Mouse (Mus musculus) brain, embryonic 14.5 days (tissue): ENCODE measurements around the gene Gm3776.

ENCODE experiments used
- CTCF ChIP-seq: fragments of 200-500 bp; IDR thresholded peaks from 2 replicates; pipeline ENCODE4 v1.5.1; 2012; ENCODE audit warnings: inconsistent platforms, mild to moderate bottlenecking, moderate library complexity, borderline replicate concordance; ENCODE audit not compliant: insufficient read depth, insufficient read length; ENCODE audit errors: extremely low read depth
- POLR2A ChIP-seq: fragments of 200-500 bp; IDR thresholded peaks from 2 replicates; pipeline ENCODE4 v1.6.1; 2012; ENCODE audit warnings: mild to moderate bottlenecking, inconsistent platforms, borderline replicate concordance; ENCODE audit not compliant: poor library complexity, insufficient read depth, insufficient read length, severe bottlenecking; ENCODE audit errors: extremely low read depth

GRCm38 (mm10) chr9:78228122-78228521, 28.8 kb upstream of the Gm3776 start:
- TF ChIP-seq CTCF (no peak), POLR2A (no peak)
